Mouse (Mus musculus) embryo, embryonic 9.5 days (tissue): ENCODE results near the gene Spag5.

ENCODE experiments used
- DNase-seq: peaks from one replicate; pipeline ENCODE4 v3.0.0-alpha.2; 2017; ENCODE audit errors: extremely low spot score

Spag5 gene

GRCm38 (mm10) chr11:78349441-78350358 lies 48.4 kb downstream of the Spag5 start:
- no peak for DNase-seq

GRCm38 (mm10) chr11:78353081-78353480 lies 51.8 kb downstream of the Spag5 start:
- DNase-seq = no peak

- no peak for DNase-seq
Measured at GRCm38 (mm10) chr11:78354905-78355304, 53.6 kb downstream of the Spag5 start.

GRCm38 (mm10) chr11:78355471-78356238 lies 54.3 kb downstream of the Spag5 start:
- peak; percentile 69 for DNase-seq

- peak; percentile 28 for DNase-seq
Measured at GRCm38 (mm10) chr11:78358330-78359007, 57.1 kb downstream of the Spag5 start.

GRCm38 (mm10) chr11:78360125-78360788 lies 58.9 kb downstream of the Spag5 start:
- peak; percentile 80 for DNase-seq

GRCm38 (mm10) chr11:78360789-78361131 lies 59.4 kb downstream of the Spag5 start:
- no peak for DNase-seq

- DNase-seq = no peak
Measured at GRCm38 (mm10) chr11:78363309-78364007, 62.1 kb downstream of the Spag5 start.

- DNase-seq = no peak
Measured at GRCm38 (mm10) chr11:78364103-78364502, 62.8 kb downstream of the Spag5 start.

- DNase-seq = no peak
Measured at GRCm38 (mm10) chr11:78367456-78368225, 66.3 kb downstream of the Spag5 start.

- no peak for DNase-seq
Measured at GRCm38 (mm10) chr11:78370389-78370788, 69.1 kb downstream of the Spag5 start.

GRCm38 (mm10) chr11:78371711-78372110 lies 70.4 kb downstream of the Spag5 start:
- DNase-seq = no peak
